Mouse (Mus musculus): ENCODE measurements around the gene 1810010D01Rik. TPM values are rescaled to one million over a fixed set of nuclear protein-coding genes. Genes with fewer than 3 reads are reported as not detected.

Gene 1810010D01Rik
- polyA plus RNA-seq, 1 experiment from 2014 or later: 0.57 TPM

- 88% methylated on average over 10 of the region's 10 CpGs for WGBS
- Histone ChIP-seq H3K36me3 (no peaks in the 10 kb centered on the region), H3K27ac (replicated peaks) (no peak overlapping the region), H3K4me1 (peaks cover 6% of the 10 kb centered on the region; the same call in 1 of the 2 replicates), H3K27me3 (ENCODE audit: low read depth, poor library complexity, severe bottlenecking) (no peaks in the 10 kb centered on the region), H3K4me3 (no peak overlapping the region), H3K9me3 (replicated peaks) (no peaks in the 10 kb centered on the region)
- DNase-seq (ENCODE audit: low spot score): no peak
These were observed 27.2 kb upstream of the 1810010D01Rik start for GRCm38 (mm10) chr7:145234841-145235790.

GRCm38 (mm10) chr7:145231659-145232058 lies 23.7 kb upstream of the 1810010D01Rik start:
- H3K36me3 ChIP-seq: no peaks in the 10 kb centered on the region
- DNase-seq (ENCODE audit: low spot score): no peak
- peaks cover 7% of the 10 kb centered on the region; the same call in 1 of the 2 replicates for H3K27me3 ChIP-seq (ENCODE audit: low read depth, poor library complexity, severe bottlenecking)
- peak overlapping the region; percentile 57 for H3K27ac ChIP-seq (replicated peaks)
- 80% methylated on average over 9 of the region's 9 CpGs for WGBS
- no peak overlapping the region for H3K4me3 ChIP-seq
- no peaks in the 10 kb centered on the region for H3K9me3 ChIP-seq (replicated peaks)
- H3K4me1 ChIP-seq: peaks cover 4% of the 10 kb centered on the region; the same call in 1 of the 2 replicates

- WGBS: 90% methylated on average over 6 of the region's 6 CpGs
- H3K27ac ChIP-seq (replicated peaks): no peak overlapping the region
- no peaks in the 10 kb centered on the region for H3K9me3 ChIP-seq (replicated peaks)
- no peaks in the 10 kb centered on the region for H3K36me3 ChIP-seq
- no peak overlapping the region for H3K4me3 ChIP-seq
- peaks cover 12% of the 10 kb centered on the region for H3K4me1 ChIP-seq
- no peak for DNase-seq (ENCODE audit: low spot score)
- H3K27me3 ChIP-seq (ENCODE audit: low read depth, poor library complexity, severe bottlenecking): peaks cover 7% of the 10 kb centered on the region; the same call in 1 of the 2 replicates
These were observed 18.7 kb upstream of the 1810010D01Rik start for GRCm38 (mm10) chr7:145226641-145227040.

GRCm38 (mm10) chr7:145225626-145226025 lies 17.7 kb upstream of the 1810010D01Rik start:
- Histone ChIP-seq H3K36me3 (no peaks in the 10 kb centered on the region), H3K9me3 (replicated peaks) (no peaks in the 10 kb centered on the region; the same call in 1 of the 2 replicates), H3K4me1 (peaks cover 14% of the 10 kb centered on the region), H3K27me3 (ENCODE audit: low read depth, poor library complexity, severe bottlenecking) (peaks cover 7% of the 10 kb centered on the region; the same call in 1 of the 2 replicates), H3K27ac (replicated peaks) (0 out of 2 replicates have a peak overlapping the region, but pooled peaks have one; percentile 19), H3K4me3 (no peak overlapping the region)
- DNase-seq (ENCODE audit: low spot score): no peak
- WGBS: 92% methylated on average over 6 of the region's 6 CpGs

- no peak for DNase-seq (ENCODE audit: low spot score)
- WGBS: 43% methylated on average over 2 of the region's 2 CpGs
- no peaks in the 10 kb centered on the region; the same call in 1 of the 2 replicates for H3K9me3 ChIP-seq (replicated peaks)
- no peaks in the 10 kb centered on the region for H3K27me3 ChIP-seq (ENCODE audit: low read depth, poor library complexity, severe bottlenecking)
- H3K4me1 ChIP-seq: peaks cover 17% of the 10 kb centered on the region
- H3K27ac ChIP-seq (replicated peaks): peak overlapping the region; percentile 61
- no peaks in the 10 kb centered on the region for H3K36me3 ChIP-seq
- H3K4me3 ChIP-seq: no peak overlapping the region
These were observed 14.1 kb upstream of the 1810010D01Rik start for GRCm38 (mm10) chr7:145221841-145222689.

GRCm38 (mm10) chr7:145221346-145221745 lies 13.4 kb upstream of the 1810010D01Rik start:
- H3K27ac ChIP-seq (replicated peaks): peak overlapping the region; percentile 61
- peaks cover 24% of the 10 kb centered on the region for H3K4me1 ChIP-seq
- no peak overlapping the region for H3K4me3 ChIP-seq

GRCm38 (mm10) chr7:145219420-145219831 lies 11.5 kb upstream of the 1810010D01Rik start:
- Histone ChIP-seq H3K27me3 (ENCODE audit: low read depth, poor library complexity, severe bottlenecking) (no peaks in the 10 kb centered on the region), H3K9me3 (replicated peaks) (no peaks in the 10 kb centered on the region; the same call in 1 of the 2 replicates), H3K4me1 (peaks cover 26% of the 10 kb centered on the region), H3K27ac (replicated peaks) (peak overlapping the region; percentile 13; the same call in 1 of the 2 replicates), H3K4me3 (no peak overlapping the region), H3K36me3 (no peaks in the 10 kb centered on the region)
- no peak for DNase-seq (ENCODE audit: low spot score)
- WGBS: 86% methylated on average over 9 of the region's 9 CpGs

More at GRCm38 (mm10) chr7:145221346-145221745, 13.4 kb upstream of the 1810010D01Rik start:
- 71% methylated on average over 2 of the region's 2 CpGs for WGBS
- DNase-seq (ENCODE audit: low spot score): no peak
- H3K27me3 ChIP-seq (ENCODE audit: low read depth, poor library complexity, severe bottlenecking): no peaks in the 10 kb centered on the region
- no peaks in the 10 kb centered on the region; the same call in 1 of the 2 replicates for H3K9me3 ChIP-seq (replicated peaks)
- H3K36me3 ChIP-seq: no peaks in the 10 kb centered on the region

GRCm38 (mm10) chr7:145216591-145216990 lies 8.7 kb upstream of the 1810010D01Rik start:
- DNase-seq (ENCODE audit: low spot score): no peak
- WGBS: 63% methylated on average over 1 of the region's 1 CpGs

GRCm38 (mm10) chr7:145215476-145215875 lies 7.6 kb upstream of the 1810010D01Rik start:
- Histone ChIP-seq H3K27me3 (ENCODE audit: low read depth, poor library complexity, severe bottlenecking) (no peaks in the 10 kb centered on the region), H3K9me3 (replicated peaks) (no peaks in the 10 kb centered on the region), H3K36me3 (no peaks in the 10 kb centered on the region), H3K27ac (replicated peaks) (0 out of 2 replicates have a peak overlapping the region, but pooled peaks have one; percentile 76), H3K4me1 (peaks cover 47% of the 10 kb centered on the region), H3K4me3 (no peak overlapping the region)
- 89% methylated on average over 4 of the region's 4 CpGs for WGBS
- DNase-seq (ENCODE audit: low spot score): no peak

More at GRCm38 (mm10) chr7:145216591-145216990, 8.7 kb upstream of the 1810010D01Rik start:
- Histone ChIP-seq H3K9me3 (replicated peaks) (no peaks in the 10 kb centered on the region; the same call in 1 of the 2 replicates), H3K27me3 (ENCODE audit: low read depth, poor library complexity, severe bottlenecking) (no peaks in the 10 kb centered on the region), H3K4me1 (peaks cover 39% of the 10 kb centered on the region), H3K4me3 (no peak overlapping the region), H3K36me3 (no peaks in the 10 kb centered on the region), H3K27ac (replicated peaks) (peak overlapping the region; percentile 76)

- Histone ChIP-seq H3K4me1 (peaks cover 62% of the 10 kb centered on the region), H3K27me3 (ENCODE audit: low read depth, poor library complexity, severe bottlenecking) (no peaks in the 10 kb centered on the region), H3K27ac (replicated peaks) (peak overlapping the region; percentile 88), H3K36me3 (no peaks in the 10 kb centered on the region), H3K9me3 (replicated peaks) (no peaks in the 10 kb centered on the region), H3K4me3 (peak overlapping the region; percentile 22; the same call in 1 of the 2 replicates)
- 15% methylated on average over 14 of the region's 14 CpGs for whole genome bisulfite sequencing
- peak; percentile 82 for DNase-seq (ENCODE audit: low spot score)
These were observed 4.1 kb upstream of the 1810010D01Rik start for GRCm38 (mm10) chr7:145211680-145212659.

- peaks cover 66% of the 10 kb centered on the region for H3K4me1 ChIP-seq
- no peak overlapping the region for H3K4me3 ChIP-seq
- H3K27me3 ChIP-seq (ENCODE audit: low read depth, poor library complexity, severe bottlenecking): no peaks in the 10 kb centered on the region
- H3K9me3 ChIP-seq (replicated peaks): no peaks in the 10 kb centered on the region
- peak overlapping the region; percentile 88 for H3K27ac ChIP-seq (replicated peaks)
- 80% methylated on average over 4 of the region's 4 CpGs for WGBS
- no peak for DNase-seq (ENCODE audit: low spot score)
- H3K36me3 ChIP-seq: no peaks in the 10 kb centered on the region
These were observed 2.7 kb upstream of the 1810010D01Rik start for GRCm38 (mm10) chr7:145210477-145211070.
